Mouse (Mus musculus): ENCODE results near the gene Cdc27.

The Cdc27 gene

DNA sequence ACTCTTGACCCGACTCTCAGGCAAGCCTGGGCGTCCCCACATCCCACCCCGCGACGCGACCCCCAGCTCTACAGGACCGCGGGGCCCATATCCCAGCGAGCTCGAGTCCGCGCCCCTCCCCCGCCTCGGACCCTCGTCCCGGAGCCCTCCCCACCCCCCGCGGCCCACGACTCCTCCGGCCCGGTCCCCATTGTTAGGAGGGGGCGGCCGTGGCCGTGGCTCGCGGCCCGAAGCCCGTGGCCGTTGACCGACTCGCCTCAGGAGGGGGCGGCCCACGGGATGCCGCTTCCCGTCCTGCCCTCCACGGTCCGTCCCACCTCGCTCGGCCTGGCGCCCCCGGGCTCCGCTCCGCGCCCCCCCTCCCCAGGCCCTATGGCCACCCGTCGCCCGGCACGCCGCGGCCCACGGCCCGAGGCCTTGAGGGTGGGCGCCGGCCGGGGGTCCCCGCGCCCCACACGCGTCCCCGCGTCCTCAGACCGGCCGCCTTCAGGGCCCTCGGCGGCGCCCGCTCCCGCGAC, 81.6 kb downstream of the Cdc27 start, which contains the start of gene Kansl1:
Gene Kansl1 (minus strand): TSS at position 111 of the 518 bp plus-strand sequence.
- no peak for DNase-seq

DNA sequence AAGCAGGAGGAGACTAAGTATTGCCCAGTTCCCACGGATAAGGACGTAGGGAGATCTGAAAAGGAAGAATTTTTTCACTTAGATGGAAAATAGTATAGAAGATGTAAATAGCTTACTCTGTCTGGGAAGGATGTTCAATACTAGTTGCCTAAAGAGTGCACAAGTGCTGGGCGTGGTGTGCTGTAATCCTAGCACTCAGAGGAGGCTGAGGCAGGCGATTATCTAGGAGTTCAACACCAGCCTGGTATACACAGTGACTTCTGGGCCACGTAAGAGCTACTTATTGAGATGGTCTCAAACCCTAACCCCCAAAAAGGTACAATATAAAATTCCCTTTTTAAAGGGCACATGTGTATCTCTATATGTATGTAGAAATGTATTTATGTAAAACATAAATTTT, 82.7 kb downstream of the Cdc27 start:
- no peak for DNase-seq

DNA sequence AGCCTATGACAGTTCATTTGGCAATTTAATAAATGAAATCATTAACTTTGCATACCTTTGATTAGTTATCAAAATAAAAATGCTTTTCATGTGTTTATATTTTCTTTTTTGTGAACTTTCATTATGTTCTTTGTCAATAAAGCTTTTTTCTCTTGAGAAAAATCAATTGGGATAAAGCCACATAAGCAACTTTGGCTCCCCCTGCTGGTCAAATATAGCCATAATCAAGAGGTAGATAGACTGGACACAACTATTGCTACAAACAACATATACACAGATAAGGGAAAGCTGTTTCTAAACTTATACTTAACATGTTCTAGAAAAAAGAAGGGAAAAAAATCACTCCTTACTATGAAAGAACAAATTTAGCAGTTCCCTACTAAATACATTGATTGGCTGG, 88.9 kb downstream of the Cdc27 start:
- no peak for DNase-seq

DNA sequence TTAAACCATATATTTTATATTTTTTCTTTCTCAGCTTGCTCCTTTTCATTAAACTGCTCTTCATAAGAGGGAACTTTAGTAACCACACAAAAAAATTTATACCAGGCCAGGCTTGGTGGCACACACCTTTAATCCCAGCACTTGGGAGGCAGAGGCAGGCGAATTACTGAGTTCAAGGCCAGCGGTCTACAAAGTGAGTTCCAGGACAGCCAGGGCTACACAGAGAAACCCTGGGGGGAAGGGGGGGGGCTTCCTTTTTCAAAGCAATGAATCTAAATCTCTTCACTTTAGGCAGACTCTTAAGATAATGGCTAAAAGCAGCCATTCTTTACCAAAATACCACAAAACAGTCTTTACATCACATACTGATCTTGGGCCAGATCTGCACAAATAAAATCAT, 90.7 kb downstream of the Cdc27 start:
- no peak for DNase-seq

DNA sequence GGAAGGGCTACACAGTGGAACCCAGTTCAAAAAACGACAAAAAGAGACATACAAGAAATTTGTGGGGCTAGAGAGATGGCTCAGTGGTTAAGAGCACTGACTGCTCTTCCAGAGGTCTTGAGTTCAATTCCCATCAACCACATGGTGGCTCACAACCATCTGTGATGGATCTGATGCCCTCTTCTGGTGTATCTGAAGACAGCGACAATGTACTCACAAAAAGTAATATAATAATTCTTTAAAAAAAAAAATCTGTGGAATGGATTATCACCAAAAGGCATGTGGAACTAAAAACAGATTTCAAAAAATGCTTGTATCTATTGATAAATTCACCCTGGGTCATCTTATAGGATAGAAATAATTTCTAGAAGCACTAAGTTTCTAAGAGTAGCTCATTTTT, 91.9 kb downstream of the Cdc27 start:
- DNase-seq = no peak
